Mouse (Mus musculus) cerebellum, adult 2 months (tissue): Measurements from ENCODE around the gene Ccnl1.

Source experiments
- CTCF ChIP-seq: fragments of 200-500 bp; IDR thresholded peaks from 2 replicates; pipeline ENCODE4 v1.5.1; 2011; ENCODE audit warnings: low read depth, mild to moderate bottlenecking, control low read depth, low read length, moderate library complexity, borderline replicate concordance; ENCODE audit not compliant: insufficient read depth
- POLR2A ChIP-seq: fragments of 200-500 bp; IDR thresholded peaks from 2 replicates; pipeline ENCODE4 v1.6.1; 2011; ENCODE audit warnings: low read length, control low read depth, borderline replicate concordance; ENCODE audit not compliant: insufficient read depth

DNA sequence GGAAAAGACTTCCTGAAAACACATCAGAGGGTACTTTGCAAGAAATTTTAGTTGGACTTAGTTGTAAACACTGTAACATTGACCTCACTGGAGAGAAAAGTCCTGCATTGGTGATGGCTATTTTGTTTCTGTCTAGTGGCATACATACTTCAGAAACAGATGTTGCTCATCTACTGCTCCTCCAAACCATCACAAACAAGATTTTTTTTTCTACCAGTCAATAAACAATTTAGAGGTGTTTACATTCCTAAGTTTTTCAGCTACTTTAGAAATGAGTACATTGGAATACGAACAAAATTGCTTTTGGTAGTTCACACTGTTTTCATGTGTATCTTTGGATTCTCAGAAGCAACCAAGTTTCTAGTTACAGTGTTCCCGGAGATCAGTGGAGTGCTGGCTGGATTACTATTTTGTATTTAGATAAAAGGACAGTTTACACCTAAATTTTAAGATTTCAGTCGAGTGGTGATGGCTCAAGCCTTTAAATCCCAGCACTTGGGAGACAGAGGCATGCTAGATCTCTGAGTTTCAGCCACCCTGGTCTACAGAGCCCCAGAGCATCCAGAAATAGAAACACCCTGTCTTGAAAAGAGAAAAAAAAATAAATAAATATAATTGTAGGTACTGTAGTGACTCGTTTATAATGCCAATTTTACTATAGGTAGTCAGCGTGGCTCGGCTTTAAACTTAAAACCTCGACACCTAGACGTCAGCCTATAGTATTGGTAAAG lies 15.6 kb upstream of the Ccnl1 start:
- TF ChIP-seq CTCF (no peak), POLR2A (no peak)
